Mouse (Mus musculus) frontal cortex, postnatal 25 days (tissue): ENCODE results near the gene Ica1.

ENCODE experiments used
- DNase-seq, 2 experiments: peaks; one replicate each; pipeline ENCODE4 v3.0.0; 2022; ENCODE audit warnings: low spot score in 2 of 2

The Ica1 gene

DNA sequence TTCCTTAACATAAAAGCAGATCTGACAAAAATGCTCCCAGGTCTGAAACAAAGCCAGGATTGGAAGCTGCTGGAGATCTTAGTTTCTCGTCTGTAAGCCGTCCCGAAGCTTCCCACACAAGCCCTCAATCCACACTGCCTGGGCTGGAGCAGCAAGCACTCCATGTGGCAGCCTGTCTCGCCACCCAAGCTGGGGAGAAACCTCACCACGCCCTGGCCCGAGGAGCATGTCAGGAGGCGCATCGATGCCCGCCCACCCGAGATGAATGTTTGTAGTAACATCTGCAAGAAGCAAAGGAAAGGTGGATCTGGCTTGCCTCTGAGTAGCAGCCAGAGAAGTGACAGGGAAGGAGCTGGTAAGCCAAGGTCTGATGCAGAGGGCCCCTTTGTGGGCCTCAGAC, 133.6 kb downstream of the Ica1 start:
- peak; percentile 30 to 42 for DNase-seq

DNA sequence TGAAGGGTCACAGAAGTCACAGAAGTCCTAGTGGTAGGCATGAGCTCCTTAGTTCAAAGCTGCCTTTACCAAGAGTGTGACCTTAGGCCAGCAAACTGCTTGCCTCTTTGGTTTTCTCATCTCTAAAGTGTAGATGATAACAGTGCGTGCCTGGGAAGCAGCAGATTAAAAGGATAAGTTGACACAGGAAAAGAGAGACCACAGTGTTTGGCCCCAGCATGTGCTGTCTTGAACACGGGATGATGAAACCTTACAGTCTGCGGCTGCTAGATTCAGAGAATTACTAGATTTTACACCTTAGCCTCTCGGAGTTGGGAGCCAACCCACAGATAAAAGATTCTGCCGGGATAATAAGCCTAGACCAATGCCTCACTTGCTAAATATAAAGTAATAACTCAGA, 137.4 kb downstream of the Ica1 start:
- DNase-seq: no peak

- no peak for DNase-seq
Observed at GRCm38 (mm10) chr6:8639526-8639925, 138.8 kb downstream of the Ica1 start.

DNA sequence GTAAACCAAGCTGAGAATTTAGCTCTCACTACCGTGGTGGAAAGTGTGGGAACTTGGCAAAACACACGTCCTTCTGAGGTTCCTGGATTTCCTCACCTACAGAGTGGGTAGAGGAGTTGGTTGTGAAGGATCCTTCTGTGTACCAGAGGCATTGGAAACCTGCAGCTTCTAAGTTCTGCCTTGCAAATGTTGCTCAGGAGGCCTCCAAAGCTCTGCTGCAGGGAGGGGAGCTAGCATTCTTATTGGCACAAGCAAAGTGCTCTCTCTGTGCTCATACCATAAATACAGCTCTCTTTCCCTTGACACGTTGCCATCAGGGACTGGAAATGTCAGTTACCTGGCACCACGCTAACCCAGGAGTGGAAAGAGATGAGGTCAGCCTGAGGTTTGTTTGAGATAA, 139.4 kb downstream of the Ica1 start:
- no peak for DNase-seq

DNA sequence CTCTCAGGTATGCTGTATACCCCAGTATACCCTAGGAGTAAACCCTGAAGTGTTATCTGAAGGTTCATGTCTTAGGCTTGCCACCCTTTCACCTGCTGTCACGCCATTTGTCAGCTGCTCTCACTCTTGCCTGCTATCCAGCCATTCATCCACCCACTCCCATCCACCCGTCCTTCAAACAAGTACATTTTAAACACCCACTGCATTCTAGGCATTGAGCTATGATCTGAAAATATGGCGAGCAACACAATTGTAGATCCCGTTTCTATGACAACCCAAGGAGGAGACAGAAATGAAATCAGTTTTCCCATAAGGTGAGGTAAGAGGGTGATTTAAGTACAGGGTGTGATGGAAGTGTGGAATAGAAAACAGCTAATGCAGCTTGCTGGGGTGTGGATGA, 140.2 kb downstream of the Ica1 start:
- DNase-seq: no peak

DNA sequence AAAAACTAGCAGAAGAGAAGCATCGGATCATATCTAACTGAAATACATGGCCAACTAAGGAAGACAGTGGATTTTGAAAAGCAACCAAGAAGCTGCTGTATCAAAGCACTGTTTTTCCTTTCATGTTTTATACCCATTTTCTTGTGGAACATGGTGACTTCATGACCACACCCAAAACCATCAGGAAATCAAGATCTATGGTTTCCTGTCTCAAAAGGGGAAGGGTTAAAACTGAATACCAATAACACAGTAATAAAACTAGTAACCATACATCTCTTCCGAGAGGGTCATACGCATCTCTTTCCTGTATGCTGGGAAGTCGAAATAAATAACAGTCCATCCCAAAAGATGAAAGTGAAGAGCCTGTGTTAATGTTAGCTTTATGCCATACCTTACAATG, 145.6 kb downstream of the Ica1 start:
- no peak for DNase-seq

DNA sequence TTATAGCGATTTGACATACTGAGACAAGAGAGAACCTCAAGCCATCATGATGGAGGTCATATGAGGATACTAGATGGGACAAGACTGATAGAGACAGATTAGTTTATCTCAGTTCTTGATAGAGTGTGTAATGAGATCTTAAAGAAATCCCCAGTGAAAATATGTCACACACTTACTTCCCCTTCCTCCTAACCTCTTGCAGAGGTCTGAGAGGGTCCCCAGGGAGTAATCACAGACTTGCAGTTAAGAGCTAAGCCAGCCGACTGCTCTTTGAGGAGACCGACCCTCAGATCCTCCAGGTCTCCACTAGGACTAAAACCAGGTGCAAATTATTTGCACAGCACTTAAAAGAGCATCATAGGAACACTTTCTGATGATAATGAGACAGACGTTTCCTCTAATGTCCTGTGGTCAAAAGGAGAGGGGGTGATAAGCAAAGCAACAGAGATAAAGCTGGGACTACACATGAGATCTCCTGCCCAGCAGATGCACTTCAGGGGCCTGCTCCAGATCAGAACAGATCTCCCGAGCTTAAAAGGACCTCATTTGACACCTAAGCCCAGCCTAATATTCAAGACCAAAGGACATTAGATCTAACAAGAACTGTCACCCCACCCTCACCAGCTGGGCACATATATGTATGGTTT, 146.2 kb downstream of the Ica1 start:
- no peak for DNase-seq

DNA sequence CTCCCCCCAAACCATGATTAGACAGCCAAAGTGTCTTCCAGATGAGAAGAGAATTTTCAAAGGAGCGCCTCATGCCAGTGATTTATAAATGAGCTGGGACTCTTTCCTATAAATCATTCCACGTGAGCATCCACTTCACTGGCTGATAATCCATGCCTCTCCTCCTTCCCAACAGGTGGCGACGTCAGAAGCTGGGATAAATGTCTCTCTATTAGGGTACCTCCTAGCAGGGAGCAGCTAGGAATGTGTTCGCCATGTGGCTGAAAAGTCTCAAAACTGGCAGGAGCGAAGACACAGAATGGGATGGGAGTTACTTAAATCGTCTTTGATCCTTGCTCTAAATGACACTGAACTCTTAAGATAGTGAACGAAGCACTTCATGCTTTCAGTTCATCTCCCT, 146.9 kb downstream of the Ica1 start:
- DNase-seq: no peak

GRCm38 (mm10) chr6:8630531-8630930, 147.8 kb downstream of the Ica1 start:
- DNase-seq: no peak

GRCm38 (mm10) chr6:8628715-8629267, 149.5 kb downstream of the Ica1 start:
- DNase-seq: no peak

GRCm38 (mm10) chr6:8628226-8628625, 150.1 kb downstream of the Ica1 start:
- DNase-seq: no peak

DNA sequence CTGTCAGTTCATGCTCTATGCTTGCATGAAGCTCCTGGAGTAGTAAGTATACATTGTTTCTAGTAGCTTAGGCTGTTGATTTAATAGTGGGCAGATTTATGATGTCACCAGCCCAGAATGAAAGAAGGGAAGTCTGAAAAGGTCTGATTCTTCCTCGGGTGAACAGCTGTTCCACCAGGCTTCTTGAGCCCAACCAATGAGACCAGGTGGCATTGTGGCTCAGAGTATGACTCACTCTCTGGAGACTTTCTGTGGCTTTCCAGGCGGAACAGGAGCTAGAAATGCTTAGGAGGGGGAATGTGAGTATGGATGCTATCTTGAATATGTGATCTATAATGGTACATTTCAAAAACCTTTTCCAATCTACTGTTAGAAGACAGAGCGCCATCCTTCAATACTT, 155.2 kb downstream of the Ica1 start:
- no peak for DNase-seq

- no peak for DNase-seq
Observed at GRCm38 (mm10) chr6:8619582-8620350, 158.5 kb downstream of the Ica1 start.

GRCm38 (mm10) chr6:8617369-8617768, 160.9 kb downstream of the Ica1 start:
- DNase-seq: no peak

DNA sequence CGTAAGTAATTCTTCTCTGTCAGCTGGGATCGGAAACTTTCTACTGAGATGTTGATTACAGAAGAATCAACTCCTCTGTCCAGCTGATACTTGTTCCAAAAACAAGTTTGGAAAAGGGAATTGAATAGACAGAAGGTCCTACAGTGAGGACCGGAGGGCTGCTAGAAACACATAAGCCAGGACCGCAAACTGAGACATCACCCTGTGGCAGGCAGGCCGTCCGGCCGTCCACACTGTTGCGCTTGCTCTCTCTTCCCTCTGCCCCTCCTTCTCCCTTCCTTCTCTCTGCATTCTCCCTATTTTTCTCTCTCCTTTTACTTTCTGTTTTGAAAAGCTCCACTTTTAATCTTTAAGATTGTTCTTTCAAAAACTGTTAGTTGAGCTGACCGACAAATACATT, 186.6 kb downstream of the Ica1 start:
- no peak for DNase-seq

DNA sequence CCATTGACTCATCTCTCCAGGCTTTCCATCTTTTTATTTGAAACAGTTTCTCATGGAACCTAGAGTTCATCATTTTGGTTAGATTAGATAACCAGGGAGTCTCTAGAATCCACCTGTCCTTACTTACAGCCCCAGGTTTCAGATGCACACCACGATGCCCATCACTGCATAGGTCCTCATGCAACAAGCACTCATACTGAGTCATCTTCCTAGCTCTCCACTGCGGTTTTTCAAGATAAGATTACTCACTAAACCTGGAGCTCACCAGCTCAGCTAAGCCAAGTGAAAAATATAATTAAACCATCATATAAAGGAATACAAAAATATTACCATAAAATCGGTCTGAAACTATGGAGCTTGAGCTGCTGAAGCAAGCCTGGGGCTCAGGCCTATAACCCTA, 194.4 kb downstream of the Ica1 start:
- no peak for DNase-seq

DNA sequence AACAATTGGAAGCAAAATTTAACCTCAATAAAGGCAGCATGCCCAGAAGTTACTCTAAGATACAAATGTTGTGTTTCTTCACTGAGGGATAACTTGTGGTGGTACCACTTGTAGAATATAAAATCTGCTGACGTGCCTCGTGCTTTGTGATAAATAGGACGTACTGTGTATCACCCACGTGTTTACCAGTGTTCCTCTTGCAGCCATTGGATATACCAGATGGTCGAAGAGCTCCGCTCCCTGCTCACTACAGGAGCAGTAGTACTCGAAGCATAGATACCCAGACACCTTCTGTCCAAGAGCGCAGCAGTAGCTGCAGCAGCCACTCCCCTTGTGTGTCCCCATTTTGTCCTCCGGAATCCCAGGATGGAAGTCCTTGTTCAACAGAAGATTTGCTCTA, 195.9 kb downstream of the Ica1 start:
- DNase-seq: no peak
